Mouse (Mus musculus) kidney, adult 8-10 months (tissue): ENCODE data around the gene Kifc3.

Experiments used
- DNase-seq, 2 experiments: peaks; one replicate each; pipeline ENCODE4 v3.0.0; 2022

The Kifc3 gene

DNA sequence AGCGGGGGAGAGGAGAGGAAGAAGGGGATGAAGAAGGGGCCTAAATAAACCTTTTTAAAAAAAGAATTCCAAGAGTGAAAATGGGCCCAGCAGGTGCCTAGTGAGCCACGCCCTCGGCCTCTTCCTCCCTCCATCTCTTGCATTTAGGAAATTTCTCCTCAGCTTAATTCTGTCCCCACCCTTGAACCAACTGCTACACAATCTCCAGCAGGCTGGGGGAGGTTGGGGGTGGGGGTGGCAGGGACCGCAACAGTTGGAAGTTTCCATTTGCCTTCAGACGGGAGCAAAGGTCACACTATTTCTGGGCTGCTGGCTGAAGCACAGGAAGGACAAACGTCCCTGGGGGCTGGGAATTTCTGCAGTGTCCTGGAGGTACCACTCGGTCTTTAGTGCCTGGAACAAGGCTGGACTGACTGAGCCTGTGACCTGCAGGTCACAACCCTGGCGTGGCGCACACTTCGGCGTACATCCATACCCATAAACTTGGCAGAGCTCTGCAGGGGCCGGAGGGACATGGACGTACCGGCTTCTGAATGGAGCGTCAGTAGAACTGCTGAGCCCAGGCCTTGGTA, 71.6 kb downstream of the Kifc3 start:
- peak; percentile 79 to 81 for DNase-seq

GRCm38 (mm10) chr8:95128750-95129260, 73.8 kb downstream of the Kifc3 start:
- DNase-seq: no peak

- DNase-seq: no peak
These were observed 75.0 kb downstream of the Kifc3 start for GRCm38 (mm10) chr8:95127658-95128057.

GRCm38 (mm10) chr8:95126497-95126896, 76.1 kb downstream of the Kifc3 start:
- no peak for DNase-seq

- peak in 1 of 2 experiments; percentile 45 for DNase-seq
These were observed 79.2 kb downstream of the Kifc3 start for GRCm38 (mm10) chr8:95123455-95123854.

DNA sequence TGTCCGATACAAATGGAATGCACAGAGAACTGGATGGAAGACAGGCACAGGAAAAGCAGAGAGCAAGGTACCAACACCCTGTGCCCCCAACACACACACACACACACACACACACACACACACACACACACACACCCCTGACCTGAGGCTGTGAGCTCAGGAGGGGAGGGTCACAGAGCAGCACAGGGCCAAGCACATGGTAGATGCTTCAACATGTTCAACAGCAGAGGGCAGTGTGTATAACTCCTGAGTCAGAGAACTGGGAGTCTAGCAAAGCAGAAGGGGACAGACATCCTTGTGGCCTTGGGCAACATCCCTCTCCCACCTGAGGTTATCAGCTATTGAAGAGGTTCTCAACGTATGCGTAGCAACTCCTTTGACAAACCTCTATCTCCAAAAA, 88.9 kb downstream of the Kifc3 start:
- DNase-seq: no peak

DNA sequence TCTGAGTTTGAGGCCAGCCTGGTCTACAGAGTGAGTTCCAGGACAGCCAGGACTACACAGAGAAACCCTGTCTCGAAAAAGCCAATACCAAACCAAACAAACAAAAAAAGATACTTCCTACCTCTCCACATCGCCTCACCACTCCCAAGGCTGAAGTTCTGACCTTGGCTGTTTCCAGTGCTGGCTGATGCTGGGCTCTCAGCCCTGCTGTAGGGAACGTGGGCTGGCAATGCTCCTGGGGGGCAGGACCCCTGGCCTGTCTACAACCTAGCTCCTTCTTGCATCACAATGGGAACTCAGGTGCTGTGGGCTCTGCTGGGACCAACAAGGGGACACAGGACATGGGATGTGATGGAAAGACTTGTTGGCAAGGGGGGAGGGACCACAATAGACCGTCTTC, 89.5 kb downstream of the Kifc3 start:
- DNase-seq: no peak

DNA sequence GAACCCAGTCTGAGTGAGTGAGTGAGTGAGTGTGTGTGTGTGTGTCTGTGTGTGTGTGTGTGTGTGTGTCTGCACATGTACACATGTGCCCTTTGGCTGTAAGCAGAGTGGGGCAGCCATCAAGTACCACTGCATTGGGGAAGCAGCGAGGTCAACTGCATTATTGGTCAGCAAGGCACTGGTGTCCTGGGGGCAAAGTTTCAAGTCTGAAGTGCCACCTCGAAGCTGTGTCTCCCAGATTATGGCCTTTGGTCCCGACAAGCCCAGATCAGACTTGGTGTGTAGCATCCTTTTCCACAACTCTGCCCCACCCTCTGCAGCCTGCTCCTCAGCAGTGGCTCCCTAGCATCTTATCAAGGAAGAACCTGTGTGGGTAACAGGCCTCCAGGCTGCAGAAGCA, 90.0 kb downstream of the Kifc3 start:
- no peak for DNase-seq

GRCm38 (mm10) chr8:95107306-95107705, 95.3 kb downstream of the Kifc3 start:
- DNase-seq: no peak

DNA sequence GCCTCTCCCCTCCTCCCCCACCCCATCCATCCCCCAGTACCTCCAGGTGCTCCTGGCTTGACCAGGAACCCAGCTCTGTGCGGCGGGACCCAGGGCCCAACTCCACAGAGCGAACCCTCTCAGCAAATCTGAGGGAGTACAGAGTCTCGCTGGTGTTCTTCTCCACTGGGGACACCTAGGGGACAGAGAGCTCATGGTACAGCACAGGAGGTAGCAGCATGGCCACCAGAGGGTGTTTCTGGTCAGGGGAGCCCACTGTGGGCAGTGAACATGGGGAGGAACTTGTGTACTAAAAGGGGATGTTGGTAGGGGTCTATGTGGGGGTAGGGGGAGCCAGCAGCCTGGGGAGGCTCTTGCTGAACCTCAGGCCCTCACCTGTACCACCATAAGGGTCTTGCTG, 100.6 kb downstream of the Kifc3 start:
- DNase-seq: no peak

DNA sequence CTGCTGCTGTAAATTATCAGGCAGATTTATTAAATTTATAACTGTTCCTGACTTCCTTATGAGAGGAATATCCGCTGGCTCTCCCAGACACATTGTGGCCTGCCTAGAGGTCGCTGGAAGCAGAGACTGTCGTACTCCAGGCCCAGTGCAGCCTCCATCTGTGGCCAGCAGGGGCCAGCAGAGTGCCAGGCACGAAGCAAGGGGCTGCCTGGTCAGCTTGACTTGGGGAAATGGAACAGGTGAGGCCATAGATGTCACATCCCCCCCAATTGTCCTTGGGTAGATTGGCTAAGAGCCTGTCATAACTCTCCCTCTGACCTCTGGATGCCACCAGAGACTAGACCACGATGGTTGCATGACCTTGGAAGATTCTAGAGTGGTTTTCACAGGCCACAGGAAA, 103.6 kb downstream of the Kifc3 start:
- peak; percentile 64 to 82 for DNase-seq

- DNase-seq: peak; percentile 87 to 91
These were observed 109.0 kb downstream of the Kifc3 start for GRCm38 (mm10) chr8:95093574-95093973.

DNA sequence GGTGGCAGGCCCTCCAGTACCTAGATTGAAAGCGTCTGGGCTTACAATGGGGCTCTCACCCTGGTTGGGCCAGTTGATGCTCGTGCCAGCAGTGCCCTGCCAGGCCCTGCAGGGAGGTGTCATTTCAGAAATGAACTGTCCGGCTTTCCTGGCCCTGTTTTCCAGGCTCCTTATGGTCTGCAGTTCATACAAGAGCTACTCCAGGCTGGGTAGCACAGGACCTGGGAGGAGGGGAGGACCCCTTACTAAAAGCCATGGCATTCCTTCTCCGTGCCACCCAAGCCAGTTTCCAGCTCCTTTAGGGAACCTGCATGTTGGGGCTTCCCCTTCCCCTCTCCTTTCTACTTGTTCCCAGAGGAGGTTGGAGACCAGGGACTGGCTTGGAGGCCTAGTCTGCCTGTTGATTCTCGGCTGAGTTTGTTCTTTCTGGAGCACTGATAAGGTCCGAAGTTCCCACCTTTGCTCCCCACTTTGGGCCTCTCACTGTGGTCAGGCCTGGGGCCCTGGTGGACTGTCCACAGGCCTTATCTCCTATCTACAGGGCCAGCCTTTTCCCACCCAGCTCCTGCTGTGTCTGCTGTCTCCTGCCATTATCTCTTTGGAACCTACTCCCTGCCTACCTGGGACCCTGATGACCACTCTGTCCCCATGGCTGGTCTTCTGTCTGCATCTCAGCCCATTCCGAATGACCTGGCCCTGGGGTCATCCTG, 117.0 kb downstream of the Kifc3 start:
- DNase-seq: no peak

GRCm38 (mm10) chr8:95084744-95085431, 117.7 kb downstream of the Kifc3 start:
- DNase-seq: no peak

DNA sequence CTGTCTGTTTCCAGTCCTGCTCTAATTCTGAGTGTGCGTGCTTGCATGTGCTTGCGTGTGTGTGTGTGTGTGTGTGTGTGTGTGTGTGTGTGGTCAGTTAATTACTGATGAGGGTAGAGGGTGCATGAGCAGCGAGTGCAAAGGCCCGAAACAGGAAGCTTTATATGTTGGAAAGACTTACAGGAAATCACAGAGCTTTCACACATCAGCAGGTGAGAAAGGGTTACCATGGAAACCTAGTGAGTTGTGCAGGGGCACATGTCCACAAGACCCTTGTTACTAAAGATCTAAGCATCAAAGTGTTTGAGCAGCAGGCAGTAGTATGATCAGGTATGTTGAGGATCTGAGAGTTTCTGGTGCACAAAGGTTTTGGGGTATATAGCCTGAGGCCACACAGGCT, 118.4 kb downstream of the Kifc3 start:
- no peak for DNase-seq

GRCm38 (mm10) chr8:95081650-95082049, 121.0 kb downstream of the Kifc3 start:
- no peak for DNase-seq

GRCm38 (mm10) chr8:95080381-95081341, 122.0 kb downstream of the Kifc3 start, which contains the start of gene Katnb1:
Katnb1 (plus strand) TSS chr8:95081186.
- DNase-seq: peak; percentile 99 to 100

- DNase-seq: no peak
These were observed 123.3 kb downstream of the Kifc3 start for GRCm38 (mm10) chr8:95079305-95079704.

DNA sequence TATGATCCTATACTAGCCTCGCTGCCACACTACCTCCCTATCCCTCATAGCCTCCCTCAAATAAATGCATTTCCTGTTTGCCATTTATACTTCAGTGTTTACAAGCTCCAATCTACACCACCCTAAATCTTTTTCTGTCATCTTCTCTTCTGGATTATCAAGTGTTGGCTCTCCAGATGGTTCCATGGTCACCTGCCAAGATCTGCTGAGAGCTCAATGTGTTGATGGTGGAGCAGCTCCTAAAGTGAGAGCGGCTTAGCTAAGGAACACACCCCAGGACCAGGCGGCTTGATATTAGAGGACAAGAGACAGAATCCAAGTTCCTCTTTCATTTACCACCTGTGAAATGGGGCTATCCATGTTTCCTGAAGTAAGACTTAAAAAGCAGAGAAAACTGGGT, 124.6 kb downstream of the Kifc3 start:
- DNase-seq: no peak

GRCm38 (mm10) chr8:95076151-95076550, 126.5 kb downstream of the Kifc3 start:
- DNase-seq: no peak

DNA sequence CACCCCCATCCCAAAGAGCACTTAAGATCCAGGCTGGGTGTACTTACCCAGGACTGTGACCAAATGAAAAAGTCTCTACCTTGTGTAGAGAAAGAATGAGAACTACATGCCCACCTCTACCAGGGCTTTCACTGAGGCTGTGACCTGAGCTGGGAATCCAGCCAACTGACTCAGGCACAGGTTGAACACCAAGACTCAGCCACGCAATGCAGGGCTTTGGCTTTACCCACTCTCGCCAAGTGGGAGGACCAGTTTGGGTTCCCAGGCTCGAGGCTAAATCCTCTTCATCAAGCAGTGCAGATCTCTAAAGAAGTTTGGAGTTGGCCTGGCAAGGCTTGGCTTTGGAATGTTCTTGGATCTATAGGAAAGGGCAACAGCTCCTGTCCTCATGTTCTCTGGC, 127.1 kb downstream of the Kifc3 start:
- no peak for DNase-seq

- peak; percentile 51 to 79 for DNase-seq
These were observed 135.0 kb downstream of the Kifc3 start for GRCm38 (mm10) chr8:95067582-95067981.

DNA sequence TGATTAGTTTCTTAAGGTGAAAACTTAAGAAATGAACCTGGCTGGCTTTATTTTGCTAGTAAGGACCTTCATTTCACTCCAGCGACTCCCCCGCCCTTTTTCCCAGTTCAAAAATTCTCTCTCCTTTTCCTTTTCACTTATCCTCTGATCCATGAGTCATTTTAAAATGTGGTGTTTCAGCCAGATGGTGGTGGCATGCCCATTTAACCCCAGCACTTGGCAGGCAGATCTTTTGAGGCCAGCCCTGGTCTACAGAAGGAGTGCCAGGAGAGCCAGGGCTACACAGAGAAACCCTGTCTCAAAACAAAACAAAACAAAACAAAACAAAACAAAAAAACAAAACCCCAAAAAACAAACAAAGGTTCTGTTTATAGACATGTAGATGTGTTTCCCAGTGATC, 138.1 kb downstream of the Kifc3 start:
- DNase-seq: no peak
